Mouse (Mus musculus): ENCODE results near the gene Tm7sf3. TPM values are rescaled to one million over a fixed set of nuclear protein-coding genes. Genes with fewer than 3 reads are reported as not detected.

The Tm7sf3 gene
- total RNA-seq, 2 experiments from 2014 or later, result 7.3 to 9.5 TPM

DNA sequence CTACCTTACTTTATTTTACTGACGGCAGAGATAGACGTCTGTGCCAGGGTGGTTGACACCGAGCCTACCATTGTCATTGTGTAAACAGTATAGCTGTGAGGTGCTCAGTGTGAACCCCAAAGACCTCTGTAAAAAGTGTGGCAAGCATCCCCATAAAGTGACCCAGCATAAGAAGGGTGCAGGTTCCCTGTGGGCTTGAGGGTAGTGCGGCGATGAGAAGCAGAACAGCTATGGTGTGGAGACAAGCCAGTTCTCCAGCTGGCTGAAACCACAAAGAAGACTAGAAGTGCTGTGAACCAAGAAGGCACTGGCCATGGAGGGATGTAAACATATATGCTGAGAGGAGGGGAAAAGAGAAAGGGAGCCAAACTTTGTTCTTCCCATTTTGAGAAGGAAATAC, 19.0 kb upstream of the Tm7sf3 start:
- DNase-seq, result no peak

DNA sequence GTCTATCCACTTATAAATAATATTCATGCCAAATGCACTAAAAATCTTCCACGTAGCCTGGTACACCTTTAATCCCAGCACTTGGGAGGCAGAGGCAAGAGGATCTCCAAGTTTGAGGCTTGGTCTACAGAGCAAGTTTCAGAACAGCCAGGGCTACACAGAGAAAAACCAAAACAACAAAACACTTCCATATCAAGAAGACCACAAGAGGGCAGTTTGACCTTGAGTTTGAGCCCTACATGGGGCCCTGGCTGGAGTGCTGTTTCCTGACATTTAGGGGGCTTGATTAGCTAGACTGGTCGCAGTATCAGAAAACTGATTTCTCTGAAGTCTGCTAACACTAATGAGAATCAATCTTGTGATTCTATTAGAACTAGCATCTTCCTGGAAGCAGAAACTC, 18.0 kb upstream of the Tm7sf3 start:
- no peak for DNase-seq

DNA sequence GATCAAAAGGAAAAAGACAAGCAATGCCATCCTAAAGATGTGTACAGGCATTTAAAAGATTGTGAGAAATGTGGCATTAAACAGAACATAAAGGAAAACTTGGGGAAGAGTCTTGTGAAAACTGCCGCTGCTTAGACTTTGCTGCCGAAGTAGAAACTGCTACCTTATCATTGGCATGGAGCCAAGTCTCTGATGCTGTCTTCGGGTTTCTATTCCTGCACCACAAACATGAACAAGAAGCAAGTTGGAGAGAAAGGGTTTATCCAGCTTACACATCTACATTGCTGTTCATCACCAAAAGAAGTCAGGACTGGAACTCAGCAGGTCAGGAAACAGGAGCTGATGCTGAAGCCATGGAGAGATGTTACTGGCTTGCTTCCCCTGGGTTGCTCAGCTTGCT, 10.6 kb upstream of the Tm7sf3 start:
- DNase-seq, result no peak

DNA sequence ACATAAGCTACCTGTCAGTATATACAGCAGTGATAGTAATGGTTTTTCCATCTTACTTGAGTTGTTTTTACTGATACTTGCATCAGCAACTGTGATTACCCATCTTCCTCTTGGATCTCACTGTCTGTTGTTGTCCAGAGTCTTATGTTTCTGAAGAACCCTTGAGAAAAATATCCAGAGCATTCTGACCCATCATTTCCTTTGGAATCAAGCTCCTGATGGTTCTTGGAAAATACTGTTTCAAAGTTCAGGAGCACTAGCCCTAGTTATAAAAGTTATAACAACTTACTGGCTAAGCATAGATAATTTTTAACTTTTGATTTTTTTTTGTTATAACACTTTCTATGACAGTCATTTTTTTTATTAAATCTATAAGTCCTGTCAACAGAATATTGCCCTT, 8.8 kb upstream of the Tm7sf3 start:
- DNase-seq, result no peak

DNA sequence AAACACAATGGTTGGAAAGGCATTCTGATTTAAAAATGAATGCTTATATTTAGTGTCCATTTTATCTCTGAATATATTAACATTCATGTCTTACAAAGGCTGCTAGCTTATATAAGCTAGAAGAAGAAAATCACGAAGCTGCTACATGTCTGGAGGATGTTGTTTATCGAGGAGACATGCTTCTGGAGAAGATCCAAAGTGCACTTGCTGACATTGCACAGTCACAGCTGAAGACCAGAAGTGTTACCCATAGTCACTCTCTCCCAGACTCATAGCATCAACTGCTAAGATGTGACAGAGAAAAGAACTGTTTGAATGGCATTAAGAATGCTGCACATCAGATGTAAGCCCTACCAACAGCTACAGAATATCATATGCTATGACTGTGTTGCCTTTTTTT, 7.4 kb upstream of the Tm7sf3 start:
- DNase-seq, result no peak

DNA sequence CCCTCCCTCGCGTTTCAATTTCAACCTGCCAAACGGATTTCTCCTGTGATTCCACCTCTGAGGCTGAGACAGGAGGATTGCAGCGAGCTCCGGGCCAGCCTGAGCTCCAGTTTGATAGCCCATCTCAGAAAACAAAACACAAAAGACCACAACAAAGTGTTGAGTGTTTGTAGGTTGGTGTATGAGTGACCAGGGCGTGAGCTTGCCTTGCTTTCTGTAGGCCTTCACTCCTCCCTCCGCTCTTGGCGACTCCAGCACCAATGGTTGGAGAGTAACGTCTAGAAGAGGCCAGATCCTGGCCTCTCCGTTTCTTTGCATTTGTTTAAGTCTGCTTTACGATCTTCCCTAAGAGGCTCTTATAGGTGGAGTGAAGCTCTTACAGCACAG, 553 bp upstream of the Tm7sf3 start:
- no peak for DNase-seq

DNA sequence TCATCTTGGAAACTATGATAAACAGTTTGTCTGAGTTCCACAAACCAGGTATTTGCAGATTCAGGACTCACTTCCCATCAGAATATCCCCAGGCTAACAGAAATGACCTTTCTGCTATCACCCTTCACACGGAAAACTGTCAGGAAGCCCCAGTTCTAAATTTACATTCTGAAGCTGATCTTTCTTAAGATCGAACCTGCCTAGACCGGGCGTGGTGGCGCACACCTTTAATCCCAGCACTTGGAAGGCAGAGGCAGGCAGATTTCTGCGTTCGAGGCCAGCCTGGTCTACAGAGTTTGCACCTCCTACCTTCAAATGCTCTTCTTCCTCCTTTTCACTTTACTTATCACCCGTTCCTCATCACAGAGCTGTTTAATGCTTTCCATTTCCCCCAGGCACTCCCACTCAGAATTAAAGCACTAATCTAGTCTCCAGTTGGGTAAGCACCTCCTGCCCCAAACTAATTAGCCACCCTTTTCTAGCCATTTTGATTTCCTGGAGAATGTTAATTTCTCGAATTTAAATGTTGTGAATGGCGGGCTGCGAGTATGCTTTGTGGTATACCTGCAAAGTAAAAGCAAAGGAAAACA, 908 bp downstream of the Tm7sf3 start:
- no peak for DNase-seq

DNA sequence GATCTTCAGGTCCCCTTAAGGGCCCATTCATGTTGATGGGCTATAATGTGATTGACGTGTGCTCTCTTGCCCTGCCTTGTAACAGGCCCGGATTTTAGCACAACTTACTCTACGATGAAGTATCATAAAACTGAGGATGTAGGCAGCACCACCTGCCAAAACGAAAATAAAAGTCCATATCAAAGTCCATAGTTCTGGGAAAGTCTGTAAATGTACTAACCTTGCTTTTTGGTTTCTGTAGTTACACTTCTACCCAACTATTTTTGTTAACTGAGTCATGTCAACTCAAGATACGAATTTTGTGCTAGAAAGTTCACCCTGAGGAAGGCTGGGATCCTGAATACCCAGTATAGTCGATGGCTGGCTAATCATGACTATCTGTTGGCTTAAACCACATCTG, 1.6 kb downstream of the Tm7sf3 start:
- DNase-seq, result no peak

DNA sequence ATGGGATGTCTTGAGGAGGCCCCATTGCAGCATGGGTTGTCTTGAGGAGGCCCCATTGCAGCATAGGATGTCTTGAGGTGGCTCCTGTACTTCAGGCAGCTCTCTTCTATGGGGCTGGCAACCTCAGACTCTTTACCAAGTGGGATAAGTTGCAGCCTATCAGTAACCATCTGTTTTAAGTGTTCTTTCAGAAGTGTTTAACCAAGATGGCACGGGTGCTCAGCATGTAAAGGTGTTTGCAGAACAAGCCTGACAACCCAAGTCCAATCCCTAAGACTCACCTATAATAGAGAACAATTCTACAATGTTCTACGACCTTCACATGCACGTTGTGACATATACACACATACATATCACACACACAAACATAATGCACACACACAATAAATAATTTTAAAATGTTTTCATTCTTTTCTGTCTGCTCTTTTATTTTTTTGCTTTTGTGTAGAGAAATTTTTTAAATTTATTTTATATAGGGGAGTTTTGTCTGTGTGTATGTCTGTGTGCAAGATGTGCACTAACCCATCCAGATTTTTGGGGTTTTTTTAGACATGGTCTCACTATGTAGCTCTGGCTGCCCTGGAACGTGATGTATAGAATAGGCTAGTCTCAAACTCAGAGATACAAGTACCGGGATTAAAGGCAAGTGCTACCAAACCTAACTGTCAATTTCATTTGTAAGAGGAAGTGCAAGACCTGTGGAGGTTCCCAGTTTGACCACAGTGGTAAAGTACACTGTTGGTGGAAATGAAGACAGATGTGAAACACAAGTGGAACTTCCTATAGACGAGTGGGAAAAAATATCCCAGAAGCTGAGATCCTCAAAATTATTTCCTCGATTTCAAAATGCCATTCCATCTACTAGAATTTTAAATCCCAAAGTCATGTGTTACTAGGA, 2.3 kb downstream of the Tm7sf3 start:
- no peak for DNase-seq

DNA sequence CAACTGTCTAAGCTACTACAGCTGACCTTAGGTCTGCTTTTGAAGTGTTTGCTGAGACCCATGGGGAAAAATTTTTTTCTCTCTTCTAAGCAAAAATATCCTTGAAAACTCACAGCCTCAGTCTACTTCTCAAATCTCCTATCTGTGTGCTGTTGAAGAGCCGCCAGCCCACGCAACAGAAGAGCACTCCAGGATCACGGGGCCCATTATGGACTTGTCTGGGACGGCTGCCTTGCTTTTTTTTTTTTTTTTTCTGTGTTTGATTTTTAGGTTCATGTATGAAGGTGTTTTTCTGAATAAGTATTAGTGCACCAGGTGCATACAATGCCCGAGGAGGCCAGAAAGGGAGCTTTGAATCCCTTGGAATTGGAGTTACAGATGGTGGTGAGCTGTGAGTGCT, 6.1 kb downstream of the Tm7sf3 start:
- no peak for DNase-seq

DNA sequence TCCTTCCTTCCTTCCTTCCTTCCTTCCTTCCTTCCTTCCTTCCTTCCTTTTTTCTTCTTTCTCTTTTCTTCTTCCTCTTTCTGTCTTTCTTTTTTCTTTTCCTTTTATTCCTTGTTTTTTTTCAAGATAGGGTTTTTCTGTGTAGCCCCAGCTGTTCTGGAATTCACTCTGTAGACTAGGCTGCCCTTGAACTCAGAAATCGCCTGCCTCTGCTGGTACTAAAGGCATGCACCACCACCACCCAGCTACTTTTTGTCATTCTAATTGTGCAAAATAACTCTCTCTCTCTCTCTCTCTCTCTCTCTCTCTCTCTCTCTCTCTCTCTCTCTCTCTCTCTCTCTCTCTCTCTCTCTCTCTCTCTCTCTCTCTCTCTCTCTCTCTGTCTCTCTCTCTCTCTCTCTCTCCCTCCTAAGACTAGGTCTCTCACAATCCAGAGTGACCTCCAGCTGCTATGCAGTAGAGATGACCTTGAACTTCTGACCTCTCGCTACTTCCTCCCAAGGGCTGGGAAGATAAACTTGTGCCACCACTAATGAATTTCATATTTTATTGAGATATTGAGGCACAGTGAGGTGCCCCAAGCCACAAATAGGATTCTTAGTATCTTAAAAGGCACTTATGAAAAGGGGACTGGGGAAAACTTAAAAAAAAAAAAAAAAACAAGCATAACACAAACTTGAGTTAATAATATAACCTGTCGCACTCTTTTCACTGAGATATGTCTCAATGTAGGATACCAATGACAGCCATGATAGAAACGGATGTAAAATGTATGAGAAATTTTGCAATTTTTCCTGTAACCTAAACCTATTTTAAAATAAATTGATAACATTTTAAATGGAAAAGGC, 7.6 kb downstream of the Tm7sf3 start:
- no peak for DNase-seq

DNA sequence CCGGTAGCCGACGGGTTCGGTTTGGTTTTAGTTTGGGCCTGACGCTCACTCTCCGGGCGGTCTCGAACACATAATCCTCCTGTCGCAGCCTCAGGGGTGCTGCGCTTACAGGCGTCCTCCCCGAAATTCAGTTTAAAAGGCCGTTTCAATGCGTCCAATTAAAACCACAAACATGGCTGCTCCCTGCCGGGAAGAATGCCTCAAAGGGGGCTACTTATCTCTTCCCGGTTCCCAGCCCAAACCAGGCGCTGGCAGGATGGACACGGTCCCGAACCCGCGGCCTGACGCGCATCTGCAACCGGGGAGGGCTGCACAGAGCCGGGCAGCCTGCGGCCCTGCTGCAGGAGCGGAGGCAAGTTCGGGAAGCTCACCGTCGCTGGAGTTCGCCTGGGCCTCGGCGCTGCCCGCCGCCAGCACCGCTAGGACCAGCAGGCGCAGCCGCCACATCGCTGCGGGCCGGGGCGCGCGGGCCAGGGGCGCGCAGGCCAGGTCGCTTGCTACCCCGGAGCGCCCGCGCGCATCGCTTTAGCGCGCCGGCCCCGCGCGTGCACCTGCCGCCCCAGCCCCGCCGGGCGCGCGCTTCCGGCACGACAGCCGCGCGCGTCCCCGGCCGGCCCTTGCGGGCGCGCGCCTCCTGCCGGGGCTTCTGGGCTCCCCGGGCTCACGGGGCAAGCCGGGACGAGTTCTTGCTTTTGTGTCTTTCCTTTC, 8.5 kb downstream of the Tm7sf3 start:
- DNase-seq, result peak; percentile 84

DNA sequence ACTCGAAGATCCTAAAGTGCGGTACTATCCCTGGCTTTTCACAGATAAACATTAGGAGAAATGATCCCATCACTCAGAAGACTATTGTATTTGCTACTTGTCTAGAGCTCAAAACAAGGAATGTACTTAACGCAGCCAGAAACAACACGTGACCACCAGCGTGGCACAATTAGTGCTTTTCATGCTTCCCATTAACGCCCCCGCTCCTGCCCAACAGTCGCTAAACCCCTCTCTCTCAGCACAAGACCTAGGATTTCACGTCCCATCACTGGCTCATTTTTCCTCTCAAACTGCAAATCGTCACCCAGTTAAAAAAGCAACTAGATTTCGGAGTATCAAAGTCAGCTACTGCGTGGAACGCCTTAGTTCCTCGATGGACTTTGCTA, 9.0 kb downstream of the Tm7sf3 start:
- DNase-seq, result no peak

DNA sequence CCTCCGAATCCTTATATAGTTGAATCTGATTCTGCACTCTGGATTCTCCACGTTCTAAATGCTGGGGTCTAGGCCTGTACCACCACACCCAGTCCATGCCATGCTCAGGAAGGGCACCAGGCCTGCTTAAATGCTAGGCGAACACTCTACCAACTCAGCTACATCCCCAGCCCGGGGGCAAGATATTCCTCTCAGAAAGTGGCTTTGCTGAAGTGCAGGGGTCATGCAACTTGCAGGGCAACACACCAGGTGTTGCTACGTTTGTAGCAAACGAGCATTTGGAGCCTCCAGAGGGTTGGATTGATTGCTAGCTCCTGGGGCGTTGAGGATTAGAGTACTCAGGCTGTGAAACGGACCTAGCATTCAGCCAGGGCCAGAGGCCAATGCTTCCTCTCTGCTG, 9.5 kb downstream of the Tm7sf3 start:
- DNase-seq, result no peak

DNA sequence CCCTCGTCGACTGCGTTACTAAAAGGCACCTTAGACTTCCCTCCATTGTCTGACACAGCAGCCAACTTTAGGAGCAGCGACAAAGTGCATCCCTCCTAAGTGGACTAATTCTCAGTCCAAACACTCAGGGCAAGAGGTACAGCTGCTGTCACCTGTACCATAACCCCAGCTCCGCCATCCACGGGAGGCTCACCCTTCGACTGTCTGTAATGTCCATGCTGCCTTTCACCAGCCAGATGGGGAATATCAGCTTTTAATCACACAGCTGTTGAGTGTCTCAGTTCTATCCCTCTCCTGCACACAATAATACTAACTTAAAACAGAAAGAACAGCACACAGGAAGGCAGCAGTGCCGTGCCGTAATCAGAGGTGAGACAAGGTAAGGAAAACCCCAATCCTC, 10.2 kb downstream of the Tm7sf3 start:
- DNase-seq, result no peak

DNA sequence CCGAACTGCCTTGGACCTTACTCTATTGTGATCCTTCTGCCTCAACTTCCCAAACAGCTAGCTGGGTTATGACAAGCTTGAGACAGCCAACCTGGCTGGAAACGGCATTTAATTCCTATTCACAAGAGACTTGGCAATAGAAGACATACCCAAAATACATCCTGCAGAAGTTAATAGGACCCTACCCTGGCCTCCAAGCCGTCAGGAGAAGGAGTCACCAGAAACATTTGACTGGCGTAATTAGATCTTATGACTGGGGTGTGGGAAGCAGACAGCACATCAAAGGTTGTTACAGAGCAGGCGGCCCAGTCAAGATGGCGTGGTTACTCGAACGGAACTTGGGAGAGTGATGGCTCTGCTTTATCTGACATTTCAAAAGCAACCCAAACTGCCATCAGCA, 10.8 kb downstream of the Tm7sf3 start:
- DNase-seq, result no peak

DNA sequence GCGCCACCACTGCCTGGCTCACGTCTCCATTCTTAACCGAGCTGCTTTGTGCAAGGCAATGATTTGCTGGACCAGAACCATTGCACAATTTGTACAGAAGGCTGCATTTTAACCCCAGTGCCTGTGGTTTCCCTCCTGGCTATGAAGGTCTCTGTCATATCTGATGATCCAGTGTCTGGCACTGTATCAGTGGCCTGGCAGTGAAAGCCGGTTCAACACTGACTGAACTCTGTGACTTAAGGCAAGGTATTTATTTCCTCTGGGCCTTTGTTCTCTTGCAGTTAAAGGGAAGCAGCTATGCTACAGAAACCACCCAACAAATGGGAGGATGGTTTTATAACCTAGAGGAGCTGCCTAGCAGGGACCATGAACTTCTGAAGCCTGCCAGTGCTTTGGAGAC, 11.7 kb downstream of the Tm7sf3 start:
- DNase-seq, result no peak

DNA sequence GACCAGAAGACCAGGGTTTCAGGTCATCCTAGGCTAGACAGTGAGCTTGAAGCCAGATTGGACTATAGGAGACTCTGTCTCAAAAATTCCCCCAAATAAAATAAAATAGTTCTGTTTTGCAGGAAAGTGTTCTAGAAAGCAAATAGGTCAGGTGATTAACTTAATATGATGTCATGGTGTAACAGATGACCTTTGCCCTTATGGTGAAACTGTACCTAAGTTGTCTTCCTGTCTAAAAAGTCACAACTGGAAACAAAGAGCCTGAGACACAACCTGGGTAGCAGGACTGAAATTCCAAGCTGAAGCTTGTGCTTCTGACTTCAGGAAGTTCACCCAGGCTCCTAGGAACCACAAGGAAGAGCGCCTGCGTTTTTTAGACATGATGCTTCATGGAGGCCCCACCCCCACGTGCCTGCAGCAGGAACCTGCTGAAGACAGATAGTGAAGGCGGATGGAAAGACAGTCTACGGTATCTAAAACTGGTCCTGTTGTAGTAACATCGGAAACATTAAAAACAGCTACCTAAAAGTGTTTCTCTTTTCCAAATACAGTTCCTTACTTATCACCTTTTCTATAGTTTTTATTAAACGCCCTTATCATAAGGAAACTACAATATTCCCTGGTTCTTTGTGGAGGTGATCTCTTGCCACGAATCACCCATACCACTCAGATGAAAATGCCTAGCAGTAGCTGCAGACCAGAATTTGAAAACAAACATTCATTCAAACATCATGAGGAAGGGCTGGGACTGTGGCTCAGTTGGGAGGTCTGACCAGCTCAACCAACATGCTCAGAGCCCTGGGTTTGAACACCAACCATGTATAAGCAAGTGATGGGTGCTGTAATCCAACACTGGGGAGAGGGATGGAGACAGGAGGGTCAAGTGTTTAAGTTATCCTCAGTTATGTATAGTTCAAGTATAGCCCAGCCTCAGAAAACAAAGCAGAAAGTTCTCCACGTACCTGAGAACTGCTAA, 12.6 kb downstream of the Tm7sf3 start:
- DNase-seq, result no peak

DNA sequence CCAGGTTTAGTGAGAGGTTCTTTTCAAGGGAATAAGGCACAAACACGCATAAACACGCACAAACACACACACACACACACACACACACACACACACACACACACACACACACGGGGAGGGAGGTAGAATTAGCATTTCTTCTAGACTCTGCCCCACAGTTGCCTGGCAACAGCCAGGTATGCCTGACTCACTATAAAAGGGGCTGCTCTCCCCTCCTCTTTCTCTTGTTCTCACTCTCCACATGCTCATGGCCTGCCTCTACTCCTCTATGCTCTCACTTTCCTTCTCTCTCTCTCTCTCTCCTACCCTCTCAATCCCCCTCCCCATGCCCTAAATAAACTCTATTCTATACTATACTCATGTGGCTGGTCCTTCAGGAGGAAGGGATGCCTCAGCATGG, 14.5 kb downstream of the Tm7sf3 start:
- no peak for DNase-seq

DNA sequence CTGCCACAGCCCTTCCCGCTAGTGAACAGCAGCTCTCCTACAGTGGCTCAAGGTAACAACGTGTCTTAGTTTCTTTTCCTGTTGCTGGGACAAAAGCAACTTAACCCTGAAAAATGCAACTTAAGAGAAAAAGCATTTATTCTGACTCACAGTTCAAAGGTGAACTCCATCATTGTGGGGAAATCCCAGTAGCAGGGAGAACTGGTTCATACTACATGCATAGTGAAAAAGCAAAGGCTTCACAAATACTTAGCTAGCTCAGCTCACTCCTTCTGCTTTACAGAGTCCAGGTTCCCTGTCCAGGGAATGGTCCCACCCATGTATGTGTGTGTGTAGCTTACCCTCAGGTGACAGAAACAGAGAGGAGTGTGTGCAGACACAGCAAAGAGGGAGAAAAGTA, 26.0 kb downstream of the Tm7sf3 start:
- no peak for DNase-seq

DNA sequence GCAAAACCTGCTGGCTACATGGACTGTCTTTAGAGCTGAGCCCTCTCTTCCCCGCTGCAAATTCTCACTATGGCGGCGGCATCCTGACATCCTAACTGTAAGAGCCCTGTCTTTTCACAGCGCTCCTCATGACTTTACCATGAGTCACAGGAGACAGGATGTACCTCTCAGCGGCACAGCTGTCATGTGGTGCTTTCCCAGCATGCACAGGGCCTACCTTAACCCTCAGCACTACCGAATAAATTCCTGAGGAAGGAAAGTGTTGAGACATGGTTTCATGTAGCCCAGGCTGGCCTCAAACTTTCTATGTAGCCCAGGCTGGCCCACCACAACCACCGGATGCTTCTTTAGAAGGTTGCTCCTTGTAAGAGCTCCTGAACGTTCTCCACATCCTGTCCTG, 26.7 kb downstream of the Tm7sf3 start:
- no peak for DNase-seq
